Mouse (Mus musculus) olfactory bulb, adult 2 months (tissue): ENCODE results near the gene Gpr108.

Experiments used
- CTCF ChIP-seq: fragments of 200-500 bp; IDR thresholded peaks from 2 replicates; pipeline ENCODE4 v1.5.1; 2012; ENCODE audit warnings: low read depth, mild to moderate bottlenecking, low read length, moderate library complexity; ENCODE audit not compliant: insufficient read depth
- POLR2A ChIP-seq: fragments of 200-500 bp; IDR thresholded peaks from 2 replicates; pipeline ENCODE4 v1.6.1; 2012; ENCODE audit warnings: mild to moderate bottlenecking, low read depth, low read length, moderate library complexity; ENCODE audit not compliant: insufficient read depth

GRCm38 (mm10) chr17:57227468-57227867 is 20.8 kb downstream of the Gpr108 start:
- TF ChIP-seq CTCF (no peak), POLR2A (no peak)
